Mouse (Mus musculus) G1E (cell line): ENCODE results near the gene Meis2. TPM values are rescaled to one million over a fixed set of nuclear protein-coding genes. Genes with fewer than 3 reads are reported as not detected.

Experiments used
- ATAC-seq: 2 replicates; pipeline ENCODE4 v1.8.0; 2016; ENCODE audit warnings: mild to moderate bottlenecking; ENCODE audit not compliant: insufficient number of reproducible peaks, poor library complexity, low FRiP score, severe bottlenecking; ENCODE audit errors: extremely low read depth
- DNase-seq: peaks from one replicate; pipeline ENCODE4 v3.0.0; 2012; ENCODE audit warnings: low spot score
- H3K27me3 ChIP-seq: 2 replicates; pipeline ENCODE4 v1.6.1; 2012; ENCODE audit warnings: mild to moderate bottlenecking, low read length, inconsistent platforms; ENCODE audit not compliant: insufficient read depth
- H3K36me3 ChIP-seq: replicated peaks from 2 replicates; pipeline ENCODE3; 2012; ENCODE audit warnings: mild to moderate bottlenecking, inconsistent platforms
- H3K4me1 ChIP-seq: 2 replicates; pipeline ENCODE4 v1.6.1; 2012; ENCODE audit warnings: low read depth, low read length, inconsistent platforms, mixed read lengths; ENCODE audit not compliant: insufficient read depth
- H3K4me3 ChIP-seq: 2 replicates; pipeline ENCODE4 v1.5.1; 2012; ENCODE audit warnings: low read depth, mild to moderate bottlenecking, inconsistent platforms, low read length, moderate library complexity, mixed read lengths
- H3K9me3 ChIP-seq: replicated peaks from 2 replicates; pipeline ENCODE4 v1.6.1; 2012; ENCODE audit warnings: inconsistent platforms
- CTCF ChIP-seq: IDR thresholded peaks from 2 replicates; pipeline ENCODE4 v1.5.1; 2012; ENCODE audit warnings: low read depth, low read length, inconsistent platforms, mixed read lengths
- GATA1 ChIP-seq: IDR thresholded peaks from 2 replicates; pipeline ENCODE4 v1.6.1; 2012; ENCODE audit warnings: borderline replicate concordance, low read length, inconsistent platforms, mixed read lengths
- GATA2 ChIP-seq: IDR thresholded peaks from 2 replicates; pipeline ENCODE4 v1.6.1; 2012; ENCODE audit warnings: low read depth, low read length, inconsistent platforms, borderline replicate concordance
- POLR2AphosphoS5 ChIP-seq: IDR thresholded peaks from 2 replicates; pipeline ENCODE4 v1.6.1; 2012; ENCODE audit warnings: low read depth, low read length, inconsistent platforms; ENCODE audit not compliant: insufficient replicate concordance
- TAL1 ChIP-seq: conservative IDR thresholded peaks from 2 replicates; pipeline ENCODE4 v1.6.1; 2012; ENCODE audit warnings: low read depth, low read length, inconsistent platforms, mixed read lengths
- polyA plus RNA-seq: library from polyadenylated mRNA; stranded (reverse); fragments of >175 nt; gene quantifications from 2 replicates; pipeline ENCODE4 v1.2.3, GENCODE M21; 2012
- total RNA-seq, 2 experiments: library from RNA; stranded (forward) in 1 of 2; stranded (reverse) in 1 of 2; fragments of 200-1000 nt in 1 of 2; fragments of >200 nt in 1 of 2; fragmentation: Nextera tagmentation in 1 of 2; gene quantifications; 2 replicates each; pipeline ENCODE4 v1.2.3; 2014 to 2017

Meis2 gene
- total and polyA plus RNA-seq, 3 experiments, result 0.27 to 4.3 (median 3.2) TPM

GRCm38 (mm10) chr2:115895256-115895655, 170.4 kb downstream of the Meis2 start:
- Histone ChIP-seq H3K27me3 (no peaks in the 10 kb centered on the region), H3K4me3 (no peak overlapping the region), H3K36me3 (no peaks in the 10 kb centered on the region), H3K4me1 (no peaks in the 10 kb centered on the region), H3K9me3 (peaks cover 18% of the 10 kb centered on the region; the same call in 1 of the 2 replicates)
- TF ChIP-seq GATA1 (no peak), GATA2 (no peak), CTCF (no peak), TAL1 (no peak), POLR2AphosphoS5 (no peak)
- no peak for ATAC-seq
- DNase-seq, result no peak

- ATAC-seq (no peak), DNase-seq (no peak)
- H3K9me3 ChIP-seq, result peaks cover 13% of the 10 kb centered on the region; the same call in 1 of the 2 replicates
- TF ChIP-seq GATA2, result no peak
- no peak for TF ChIP-seq CTCF
- H3K36me3 ChIP-seq, result no peaks in the 10 kb centered on the region
- no peaks in the 10 kb centered on the region for H3K4me1 ChIP-seq
- H3K27me3 ChIP-seq, result no peaks in the 10 kb centered on the region
- no peak overlapping the region for H3K4me3 ChIP-seq
Measured at GRCm38 (mm10) chr2:115893113-115893512, 172.5 kb downstream of the Meis2 start.

DNA sequence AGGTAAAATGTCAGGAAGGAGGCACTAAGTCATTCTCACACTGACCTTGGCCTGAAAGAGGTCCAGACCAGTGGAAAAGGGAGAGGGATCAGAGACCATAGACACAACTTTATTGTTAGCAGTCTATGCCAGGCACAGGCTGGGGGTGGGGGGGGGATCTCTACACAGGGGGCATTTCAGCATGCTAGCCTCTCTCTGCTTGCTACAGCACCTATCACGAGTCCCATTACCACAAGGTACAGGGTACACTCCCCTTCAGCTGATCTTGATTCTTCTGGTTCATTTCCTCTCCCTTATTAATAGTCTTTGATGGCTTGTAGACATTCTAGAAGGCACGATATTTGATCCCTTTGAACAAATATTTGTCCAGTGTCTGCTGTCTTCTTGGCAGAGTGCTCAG, 174.9 kb downstream of the Meis2 start:
- DNase-seq (no peak), ATAC-seq (no peak)
- H3K4me1 ChIP-seq, result no peaks in the 10 kb centered on the region
- no peaks in the 10 kb centered on the region for H3K27me3 ChIP-seq
- no peaks in the 10 kb centered on the region for H3K36me3 ChIP-seq
- TF ChIP-seq POLR2AphosphoS5 (no peak), TAL1 (no peak), CTCF (no peak), GATA1 (no peak), GATA2 (no peak)
- no peak overlapping the region for H3K4me3 ChIP-seq
- peaks cover 16% of the 10 kb centered on the region for H3K9me3 ChIP-seq

DNA sequence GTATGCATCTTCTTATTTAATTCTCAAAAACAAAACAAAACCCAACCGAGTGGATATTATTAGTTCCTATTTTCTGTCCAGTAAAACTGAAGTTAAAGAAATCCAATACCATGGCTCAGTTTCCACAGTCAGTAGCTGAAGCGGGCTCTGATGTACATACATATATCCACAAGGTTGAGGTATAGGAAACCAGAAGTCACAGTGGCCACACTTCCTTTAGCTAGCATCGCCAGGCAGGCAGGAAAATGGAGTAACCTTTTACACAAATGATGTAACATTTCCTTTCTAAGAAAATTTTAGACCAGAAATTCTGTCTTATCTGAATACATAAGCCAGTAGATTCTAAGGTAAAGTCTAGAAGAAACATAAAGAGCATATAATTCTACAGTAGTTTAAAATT, 175.6 kb downstream of the Meis2 start:
- DNase-seq, result no peak
- Histone ChIP-seq H3K27me3 (no peaks in the 10 kb centered on the region), H3K4me1 (no peaks in the 10 kb centered on the region), H3K36me3 (no peaks in the 10 kb centered on the region), H3K9me3 (peaks cover 16% of the 10 kb centered on the region), H3K4me3 (no peak overlapping the region)
- no peak for TF ChIP-seq POLR2AphosphoS5
- no peak for TF ChIP-seq GATA1
- no peak for TF ChIP-seq CTCF
- no peak for TF ChIP-seq GATA2
- TF ChIP-seq TAL1, result no peak
- no peak for ATAC-seq

GRCm38 (mm10) chr2:115889212-115889611, 176.4 kb downstream of the Meis2 start:
- Histone ChIP-seq H3K4me1 (no peaks in the 10 kb centered on the region), H3K27me3 (no peaks in the 10 kb centered on the region), H3K36me3 (no peaks in the 10 kb centered on the region), H3K4me3 (no peak overlapping the region), H3K9me3 (peaks cover 17% of the 10 kb centered on the region)
- ATAC-seq (no peak), DNase-seq (no peak)
- TF ChIP-seq POLR2AphosphoS5 (no peak), GATA2 (no peak), TAL1 (no peak), CTCF (no peak), GATA1 (no peak)

- H3K9me3 ChIP-seq, result peaks cover 19% of the 10 kb centered on the region
- H3K36me3 ChIP-seq, result no peaks in the 10 kb centered on the region
- no peaks in the 10 kb centered on the region for H3K27me3 ChIP-seq
- no peak for ATAC-seq
- TF ChIP-seq TAL1 (no peak), POLR2AphosphoS5 (no peak), CTCF (no peak), GATA1 (no peak), GATA2 (no peak)
- no peaks in the 10 kb centered on the region for H3K4me1 ChIP-seq
- DNase-seq, result no peak
- H3K4me3 ChIP-seq, result no peak overlapping the region
Measured at GRCm38 (mm10) chr2:115888336-115889077, 177.1 kb downstream of the Meis2 start.

GRCm38 (mm10) chr2:115887631-115888030, 178.0 kb downstream of the Meis2 start:
- TF ChIP-seq POLR2AphosphoS5 (no peak), CTCF (no peak), GATA1 (no peak)
- DNase-seq (no peak), ATAC-seq (no peak)
- H3K27me3 ChIP-seq, result no peaks in the 10 kb centered on the region
- H3K36me3 ChIP-seq, result no peaks in the 10 kb centered on the region
- H3K4me3 ChIP-seq, result no peak overlapping the region
- no peaks in the 10 kb centered on the region for H3K4me1 ChIP-seq
- H3K9me3 ChIP-seq, result peaks cover 23% of the 10 kb centered on the region
